Comparison of ENCODE assay signal across 14 mouse cellular contexts in the genomic region with DNA sequence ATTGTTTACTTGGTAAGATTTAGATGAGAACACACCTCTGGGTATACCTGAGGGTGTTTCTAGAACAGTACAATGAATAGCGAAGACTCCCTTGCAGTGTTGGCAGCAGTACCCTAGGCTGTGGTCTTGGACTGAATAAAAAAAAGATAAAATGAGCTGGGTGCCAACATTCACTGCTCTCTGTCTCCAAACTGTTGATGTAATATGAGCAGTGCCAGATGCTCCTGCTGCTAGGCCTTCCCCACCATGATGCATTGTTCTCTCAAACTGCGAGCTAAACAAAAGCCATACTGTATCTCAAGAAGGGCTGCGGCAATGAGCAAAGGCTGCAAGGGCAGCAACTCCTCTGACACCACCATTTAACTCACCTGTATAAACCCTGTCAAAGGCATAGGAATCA. TPM values are rescaled to one million over a fixed set of nuclear protein-coding genes. Genes with fewer than 3 reads are reported as not detected.
DNase-seq lines count a peak whose midpoint lies in the region; ATAC-seq and TF ChIP-seq lines count a peak whose summit lies in the region.
"Had no signal": no experiment of that assay in that cellular context is flagged by ENCODE, and none has a peak within 500 bp of the region (broad histone marks: within the 10 kb centered on the region; RNA-seq: fewer than 3 reads in every experiment).

No protein-coding gene starts in this region.

- H3K9me3 ChIP-seq in hindbrain, postnatal 0 days (ENCODE audit: low read length): no peaks in the 10 kb centered on the region
- no peaks in the 10 kb centered on the region for H3K9me3 ChIP-seq in hindbrain, embryonic 13.5 days
- no peaks in the 10 kb centered on the region for H3K9me3 ChIP-seq in limb, embryonic 10.5 days (replicated peaks)
- H3K9me3 ChIP-seq: stomach, embryonic 15.5 days had no signal

- H3K4me1 ChIP-seq in hindbrain, postnatal 0 days (ENCODE audit: insufficient read depth, low read length): no peaks in the 10 kb centered on the region
- no peaks in the 10 kb centered on the region for H3K4me1 ChIP-seq in hindbrain, embryonic 13.5 days (replicated peaks)
- no peaks in the 10 kb centered on the region for H3K4me1 ChIP-seq in lung, adult 2 months (ENCODE audit: control insufficient read depth, insufficient read depth, low read length)
- H3K4me1 ChIP-seq in limb, embryonic 10.5 days: peaks cover 8% of the 10 kb centered on the region
- H3K4me1 ChIP-seq: stomach, embryonic 15.5 days had no signal

- TF ChIP-seq CTCF in hindbrain, postnatal 0 days (IDR thresholded peaks at IDR 0.05; ENCODE audit: low read depth): no peak
- TF ChIP-seq CTCF in lung, adult 2 months (IDR thresholded peaks at IDR 0.05; ENCODE audit: insufficient read depth, low read length): no peak

- no peak overlapping the region for H3K9ac ChIP-seq in hindbrain, postnatal 0 days (replicated peaks; ENCODE audit: low read length)
- no peak overlapping the region for H3K9ac ChIP-seq in hindbrain, embryonic 13.5 days
- H3K9ac ChIP-seq: stomach, embryonic 15.5 days had no signal

- H3K27me3 ChIP-seq in hindbrain, postnatal 0 days (ENCODE audit: insufficient read depth, low read length): no peaks in the 10 kb centered on the region
- H3K27me3 ChIP-seq in hindbrain, embryonic 13.5 days: no peaks in the 10 kb centered on the region
- H3K27me3 ChIP-seq in limb, embryonic 10.5 days (ENCODE audit: low read depth, poor library complexity, severe bottlenecking): no peaks in the 10 kb centered on the region
- H3K27me3 ChIP-seq: stomach, embryonic 15.5 days had no signal

- peak; percentile 64; the same call in 1 of the 2 replicates for ATAC-seq in hindbrain, postnatal 0 days
- no peak for ATAC-seq in hindbrain, embryonic 13.5 days (ENCODE audit: low FRiP score)
- ATAC-seq: inflammation-experienced regulatory T-cells, adult 6 months had no signal

- DNase-seq in cerebellum, adult 11-12 months: peak; percentile 31
- no peak for DNase-seq in cerebellum, postnatal 4 days (ENCODE audit: low spot score in 2 of 2)
- DNase-seq in hindbrain, postnatal 0 days (ENCODE audit: low spot score): peak; percentile 22
- peak; percentile 14 for DNase-seq in lung, postnatal 10 days
- DNase-seq in lung, adult 2 months: no peak
- no peak for DNase-seq in limb, embryonic 10.5 days (ENCODE audit: low spot score)
- no peak for DNase-seq in ovary, adult 18-20 months (ENCODE audit: low spot score)
- DNase-seq: heart, postnatal 4 days; midbrain, embryonic 14.5 days; thymus, postnatal 4 days had no signal

- no peak overlapping the region for H3K27ac ChIP-seq in hindbrain, postnatal 0 days
- no peak overlapping the region for H3K27ac ChIP-seq in hindbrain, embryonic 13.5 days
- peak overlapping the region; percentile 42; the same call in 1 of the 2 replicates for H3K27ac ChIP-seq in limb, embryonic 10.5 days
- H3K27ac ChIP-seq: kidney, postnatal 0 days; stomach, embryonic 15.5 days had no signal

- H3K4me3 ChIP-seq in hindbrain, postnatal 0 days (ENCODE audit: low read length): no peak overlapping the region
- no peak overlapping the region for H3K4me3 ChIP-seq in hindbrain, embryonic 13.5 days
- no peak overlapping the region for H3K4me3 ChIP-seq in lung, adult 2 months (replicated peaks; ENCODE audit: extremely low read depth, low read depth, low read length)
- no peak overlapping the region for H3K4me3 ChIP-seq in limb, embryonic 10.5 days
- H3K4me3 ChIP-seq: stomach, embryonic 15.5 days had no signal

- H3K4me2 ChIP-seq in hindbrain, postnatal 0 days (ENCODE audit: low read depth, low read length): no peak overlapping the region
- no peak overlapping the region for H3K4me2 ChIP-seq in hindbrain, embryonic 13.5 days
- H3K4me2 ChIP-seq: stomach, embryonic 15.5 days had no signal

- WGBS in hindbrain, postnatal 0 days: 48% methylated on average over 3 of the region's 3 CpGs
- WGBS in hindbrain, embryonic 13.5 days: 72% methylated on average over 3 of the region's 3 CpGs
- 65% methylated on average over 3 of the region's 3 CpGs for WGBS in lung, adult 2 months
- 88% methylated on average over 3 of the region's 3 CpGs for WGBS in limb, embryonic 10.5 days

- H3K36me3 ChIP-seq in hindbrain, postnatal 0 days (ENCODE audit: insufficient read depth, low read length): no peaks in the 10 kb centered on the region
- no peaks in the 10 kb centered on the region for H3K36me3 ChIP-seq in hindbrain, embryonic 13.5 days
- H3K36me3 ChIP-seq in limb, embryonic 10.5 days: no peaks in the 10 kb centered on the region
- H3K36me3 ChIP-seq: stomach, embryonic 15.5 days had no signal

- TF ChIP-seq POLR2A in lung, adult 2 months (IDR thresholded peaks at IDR 0.05; ENCODE audit: borderline replicate concordance, extremely low read depth, low read depth, low read length): no peak

RNA-seq across cellular contexts. Expression of gene Cdc42bpa, which starts 29.0 kb away (rescaled TPM):
- total RNA-seq in hindbrain, postnatal 0 days (2014; rRNA removed): 84.3 and 90.9 TPM in 2 replicates
- polyA plus RNA-seq in hindbrain, postnatal 0 days (2015; fragmentation: Nextera tagmentation; extraction: Ambion mirVana): 29.1 and 36.1 TPM in 2 replicates
- 23.5 and 26.0 TPM in 2 replicates for polyA plus RNA-seq in hindbrain, embryonic 13.5 days (2015; fragmentation: Nextera tagmentation; extraction: Ambion mirVana)
- polyA plus RNA-seq in lung, adult 2 months (2012; rRNA removed): 27.7 and 31.9 TPM in 2 replicates
- polyA plus RNA-seq in limb, embryonic 10.5 days (2016; fragmentation: Nextera tagmentation; extraction: Ambion mirVana): 10.8 and 14.3 TPM in 2 replicates

Comparison
In these comparisons a context has a peak if more than half of its experiments do, and no peak if none do; other contexts are left out.
1. DNase-seq: peak in cerebellum, adult 11-12 months (single experiment), hindbrain, postnatal 0 days (single experiment) and lung, postnatal 10 days (single experiment); none in cerebellum, postnatal 4 days (0 of 2), lung, adult 2 months (single experiment), limb, embryonic 10.5 days (single experiment) and ovary, adult 18-20 months (single experiment).